Mouse (Mus musculus): ENCODE data around the gene Gtf3c5. TPM values are rescaled to one million over a fixed set of nuclear protein-coding genes. Genes with fewer than 3 reads are reported as not detected.

Gtf3c5 gene
- total and polyA plus RNA-seq, 3 experiments = 22.5 to 50.2 TPM; not detected in 1

GRCm38 (mm10) chr2:28618777-28619336 is 35.3 kb upstream of the Gtf3c5 start (continued):
- no peak for TF ChIP-seq KAT2A (conservative IDR thresholded peaks at IDR 0.05; ENCODE audit: low read depth, low read length)

- DNase-seq (ENCODE audit: low read depth, low spot score) = peak; percentile 73
- Histone ChIP-seq H3K27ac (ENCODE audit: control insufficient read depth, low read depth, low read length) (peak overlapping the region; percentile 97), H3K9ac (ENCODE audit: control insufficient read depth, low read depth, low read length, poor library complexity, severe bottlenecking) (peak overlapping the region; percentile 95), H3K27me3 (ENCODE audit: control insufficient read depth in 1 of 2, insufficient read depth in 2 of 2, low read length in 2 of 2) (no peaks in the 10 kb centered on the region), H3K79me2 (ENCODE audit: control insufficient read depth, insufficient read depth, low read length, poor library complexity) (peaks cover 53% of the 10 kb centered on the region), H3K4me1 (ENCODE audit: control insufficient read depth in 1 of 2, insufficient read depth in 2 of 2, low read length in 2 of 2) (peaks cover 5 to 54% of the 10 kb centered on the region in 2 experiments), H3K4me3 (ENCODE audit: control insufficient read depth in 1 of 2, insufficient read depth in 1 of 2, low read depth in 2 of 2, low read length in 2 of 2) (peak overlapping the region; percentile 88 to 89), H3K36me3 (ENCODE audit: control insufficient read depth in 1 of 2, insufficient read depth in 2 of 2, low read length in 2 of 2) (peaks cover 19 to 52% of the 10 kb centered on the region in 2 experiments), H3K9me3 (replicated peaks; ENCODE audit: insufficient read depth, low read length) (no peaks in the 10 kb centered on the region)
- no peak for TF ChIP-seq BHLHE40 (IDR thresholded peaks at IDR 0.05; ENCODE audit: borderline replicate concordance, low read depth, low read length)
- no peak for TF ChIP-seq MEF2A (IDR thresholded peaks at IDR 0.05; ENCODE audit: extremely low read depth, insufficient replicate concordance, low read depth, low read length, poor library complexity, severe bottlenecking)
- peak; percentile 74 for TF ChIP-seq TCF12 (IDR thresholded peaks at IDR 0.05; ENCODE audit: low read depth, low read length)
- TF ChIP-seq MYC (IDR thresholded peaks at IDR 0.05; ENCODE audit: low read depth, low read length) = no peak
- TF ChIP-seq TAL1 (IDR thresholded peaks at IDR 0.05; ENCODE audit: low read length) = peak; percentile 58
- peak; percentile 38; the same call in 1 of the 2 replicates for TF ChIP-seq GATA1 (IDR thresholded peaks at IDR 0.05; ENCODE audit: low read depth, low read length)
- TF ChIP-seq POLR2AphosphoS5 (IDR thresholded peaks at IDR 0.05; ENCODE audit: borderline replicate concordance, low read depth, low read length) = no peak
- TF ChIP-seq TBP (IDR thresholded peaks at IDR 0.05; ENCODE audit: low read depth, low read length) = 0 out of 2 replicates have a peak, but pooled peaks have one; percentile 28
- peak in 1 of 2 experiments; percentile 15; a peak in 1 of 4 replicates for TF ChIP-seq POLR2A (IDR thresholded peaks at IDR 0.05; ENCODE audit: control insufficient read depth in 1 of 2, insufficient read depth in 1 of 2, low read depth in 1 of 2, low read length in 2 of 2, poor library complexity in 1 of 2)
- peak; percentile 2; the same call in 1 of the 2 replicates for TF ChIP-seq MXI1 (IDR thresholded peaks at IDR 0.05; ENCODE audit: low read depth, low read length)
- peak; percentile 93 for TF ChIP-seq ZKSCAN1 (IDR thresholded peaks at IDR 0.05; ENCODE audit: low read depth, low read length)
- 0 out of 2 replicates have a peak, but pooled peaks have one; percentile 56 for TF ChIP-seq CHD1 (IDR thresholded peaks at IDR 0.05; ENCODE audit: low read depth, low read length)
- TF ChIP-seq EP300 (IDR thresholded peaks at IDR 0.05; ENCODE audit: low read depth in 1 of 2, low read length in 2 of 2) = peak in 1 of 2 experiments; percentile 44; a peak in 2 of 4 replicates
- TF ChIP-seq NELFE (IDR thresholded peaks at IDR 0.05; ENCODE audit: low read depth, low read length) = peak; percentile 10; the same call in 1 of the 2 replicates
- TF ChIP-seq MAZ (IDR thresholded peaks at IDR 0.05; ENCODE audit: low read depth, low read length) = peak; percentile 91
Observed at GRCm38 (mm10) chr2:28617498-28618486, 34.2 kb upstream of the Gtf3c5 start.

Data from MEL (cell line).